Mouse (Mus musculus): ENCODE data around the gene Ints1. TPM values are rescaled to one million over a fixed set of nuclear protein-coding genes. Genes with fewer than 3 reads are reported as not detected.
A peak's percentile ranks its signal among the peaks of the same experiment; 100 is the strongest.

Gene Ints1
- polyA plus RNA-seq (2012), result 12.9 and 18.1 TPM in 2 replicates

DNA sequence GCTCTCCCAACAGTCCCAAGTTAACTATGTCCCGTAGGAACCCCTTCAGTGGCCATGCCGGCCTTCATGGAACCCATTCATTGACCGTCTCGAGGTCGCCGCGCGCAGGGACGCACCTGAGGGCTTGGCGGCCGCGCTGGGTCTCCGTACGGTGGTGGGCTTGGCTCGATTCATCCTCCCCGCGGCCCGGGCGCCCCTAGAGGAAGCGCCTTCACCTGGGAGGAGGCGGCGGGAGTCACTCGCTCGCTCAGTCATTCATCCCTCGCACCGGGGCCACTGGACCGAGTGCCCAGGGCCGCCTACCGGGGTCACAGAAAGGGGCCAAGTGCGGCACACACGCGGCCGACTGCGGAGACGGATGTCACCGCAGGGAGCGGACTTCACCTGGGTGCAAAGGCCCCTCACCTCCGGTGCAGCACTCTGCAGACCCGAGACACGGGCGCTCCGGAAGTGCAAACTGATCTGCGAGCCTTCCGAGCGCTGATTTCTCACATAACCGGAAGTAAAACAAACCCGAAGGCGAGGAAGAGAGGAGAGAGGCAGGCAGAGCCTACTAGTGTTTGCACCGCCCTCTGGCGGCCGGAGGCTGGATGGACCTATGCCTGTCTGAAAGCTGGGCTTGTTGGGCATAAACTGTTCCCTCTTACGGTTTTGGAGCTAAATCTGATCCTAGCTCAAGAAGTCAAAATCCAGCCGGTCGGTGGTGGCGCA, at the start of gene Ints1:
Ints1 (minus strand) TSS at position 459 of the 711 bp plus-strand sequence.
- Histone ChIP-seq H3K36me3 (ENCODE audit: control insufficient read depth) (peaks cover 40% of the 10 kb centered on the region), H3K4me3 (replicated peaks) (peak within 1 kb of the TSS; percentile 97), H3K27me3 (ENCODE audit: control insufficient read depth) (no peaks in the 10 kb centered on the region), H3K9me3 (ENCODE audit: control insufficient read depth, low read length) (no peaks in the 10 kb centered on the region), H3K4me1 (ENCODE audit: control insufficient read depth) (peaks cover 38% of the 10 kb centered on the region)
- TF ChIP-seq TAL1 (IDR thresholded peaks at IDR 0.05; ENCODE audit: low read length), result no peak
- TF ChIP-seq GATA1 (IDR thresholded peaks at IDR 0.05; ENCODE audit: low read length), result no peak

DNA sequence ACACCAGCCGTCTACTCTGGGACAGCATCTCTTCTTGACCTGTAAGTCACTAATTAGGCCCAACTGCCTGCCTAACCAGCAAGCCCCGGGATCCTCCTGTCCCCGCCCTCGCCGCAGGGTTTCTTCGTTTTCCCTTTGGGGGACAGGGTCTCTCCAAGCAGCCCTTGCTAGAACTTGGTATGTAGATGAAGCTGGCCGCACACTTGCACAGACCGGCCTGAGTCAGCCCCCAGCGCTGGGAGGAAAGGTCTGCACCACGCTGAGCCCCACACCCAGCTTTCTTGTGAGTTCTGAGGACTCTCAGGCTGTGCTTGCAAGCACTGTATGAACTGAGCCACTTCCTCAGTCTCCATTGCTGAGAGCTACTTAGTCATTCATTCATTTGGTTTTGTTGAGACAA, 49.1 kb upstream of the Ints1 start:
- Histone ChIP-seq H3K4me3 (replicated peaks) (no peak overlapping the region), H3K4me1 (ENCODE audit: control insufficient read depth) (peaks cover 66% of the 10 kb centered on the region), H3K9me3 (ENCODE audit: control insufficient read depth, low read length) (no peaks in the 10 kb centered on the region), H3K27me3 (ENCODE audit: control insufficient read depth) (no peaks in the 10 kb centered on the region), H3K36me3 (ENCODE audit: control insufficient read depth) (peaks cover 58% of the 10 kb centered on the region)
- TF ChIP-seq GATA1 (IDR thresholded peaks at IDR 0.05; ENCODE audit: low read length) (no peak), TAL1 (IDR thresholded peaks at IDR 0.05; ENCODE audit: low read length) (no peak)

- Histone ChIP-seq H3K4me1 (ENCODE audit: control insufficient read depth) (peaks cover 89% of the 10 kb centered on the region), H3K27me3 (ENCODE audit: control insufficient read depth) (no peaks in the 10 kb centered on the region), H3K9me3 (ENCODE audit: control insufficient read depth, low read length) (no peaks in the 10 kb centered on the region), H3K36me3 (ENCODE audit: control insufficient read depth) (peaks cover 74% of the 10 kb centered on the region), H3K4me3 (replicated peaks) (no peak overlapping the region)
- TF ChIP-seq TAL1 (IDR thresholded peaks at IDR 0.05; ENCODE audit: low read length) (no peak), GATA1 (IDR thresholded peaks at IDR 0.05; ENCODE audit: low read length) (no peak)
These were observed 46.3 kb upstream of the Ints1 start for GRCm38 (mm10) chr5:139821466-139822459.

GRCm38 (mm10) chr5:139819538-139820181, 44.2 kb upstream of the Ints1 start, which contains the start of gene Tmem184a:
Gene Tmem184a (minus strand): TSS chr5:139819917.
- no peaks in the 10 kb centered on the region for H3K27me3 ChIP-seq (ENCODE audit: control insufficient read depth)
- peak within 1 kb of the TSS; percentile 46 for H3K4me3 ChIP-seq (replicated peaks)
- TF ChIP-seq GATA1 (IDR thresholded peaks at IDR 0.05; ENCODE audit: low read length) (no peak), TAL1 (IDR thresholded peaks at IDR 0.05; ENCODE audit: low read length) (no peak)
- H3K4me1 ChIP-seq (ENCODE audit: control insufficient read depth), result peaks cover 92% of the 10 kb centered on the region
- peaks cover 76% of the 10 kb centered on the region for H3K36me3 ChIP-seq (ENCODE audit: control insufficient read depth)
- H3K9me3 ChIP-seq (ENCODE audit: control insufficient read depth, low read length), result no peaks in the 10 kb centered on the region

- no peak for TF ChIP-seq GATA1 (IDR thresholded peaks at IDR 0.05; ENCODE audit: low read length)
- no peak for TF ChIP-seq TAL1 (IDR thresholded peaks at IDR 0.05; ENCODE audit: low read length)
- no peaks in the 10 kb centered on the region for H3K27me3 ChIP-seq (ENCODE audit: control insufficient read depth)
- H3K4me3 ChIP-seq (replicated peaks), result peak overlapping the region; percentile 46
- H3K4me1 ChIP-seq (ENCODE audit: control insufficient read depth), result peaks cover 95% of the 10 kb centered on the region
- peaks cover 70% of the 10 kb centered on the region for H3K36me3 ChIP-seq (ENCODE audit: control insufficient read depth)
- no peaks in the 10 kb centered on the region for H3K9me3 ChIP-seq (ENCODE audit: control insufficient read depth, low read length)
These were observed 43.3 kb upstream of the Ints1 start for GRCm38 (mm10) chr5:139818801-139819200.

DNA sequence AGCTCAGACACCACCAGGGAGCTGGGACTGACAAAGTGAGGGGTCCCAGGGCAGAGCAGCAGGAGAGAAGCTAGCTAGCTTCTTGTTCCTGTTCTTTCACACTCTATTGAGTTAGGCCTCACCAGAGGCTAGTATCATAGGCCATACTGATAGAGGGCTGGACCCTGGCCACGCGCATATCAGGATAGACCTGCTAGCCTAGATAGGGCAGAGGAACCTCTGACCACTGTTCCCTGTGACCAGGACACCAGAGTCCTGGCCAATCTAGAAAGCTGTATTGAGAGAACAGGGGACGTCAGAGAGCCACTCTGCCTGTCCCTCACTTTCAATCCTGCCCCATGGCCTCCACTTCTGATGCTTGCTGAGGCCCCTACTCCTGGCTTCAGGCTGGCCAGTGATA, 42.6 kb upstream of the Ints1 start:
- peaks cover 96% of the 10 kb centered on the region for H3K4me1 ChIP-seq (ENCODE audit: control insufficient read depth)
- no peaks in the 10 kb centered on the region for H3K27me3 ChIP-seq (ENCODE audit: control insufficient read depth)
- peaks cover 63% of the 10 kb centered on the region for H3K36me3 ChIP-seq (ENCODE audit: control insufficient read depth)
- TF ChIP-seq GATA1 (IDR thresholded peaks at IDR 0.05; ENCODE audit: low read length) (no peak; the same call in 1 of the 2 replicates), TAL1 (IDR thresholded peaks at IDR 0.05; ENCODE audit: low read length) (peak; percentile 32; the same call in 1 of the 3 replicates)
- H3K4me3 ChIP-seq (replicated peaks), result peak overlapping the region; percentile 46
- H3K9me3 ChIP-seq (ENCODE audit: control insufficient read depth, low read length), result no peaks in the 10 kb centered on the region

- Histone ChIP-seq H3K27me3 (ENCODE audit: control insufficient read depth) (no peaks in the 10 kb centered on the region), H3K36me3 (ENCODE audit: control insufficient read depth) (peaks cover 61% of the 10 kb centered on the region), H3K4me3 (replicated peaks) (no peak overlapping the region), H3K4me1 (ENCODE audit: control insufficient read depth) (peaks cover 96% of the 10 kb centered on the region), H3K9me3 (ENCODE audit: control insufficient read depth, low read length) (no peaks in the 10 kb centered on the region)
- no peak for TF ChIP-seq GATA1 (IDR thresholded peaks at IDR 0.05; ENCODE audit: low read length)
- no peak for TF ChIP-seq TAL1 (IDR thresholded peaks at IDR 0.05; ENCODE audit: low read length)
These were observed 41.8 kb upstream of the Ints1 start for GRCm38 (mm10) chr5:139817292-139817691.

GRCm38 (mm10) chr5:139816445-139816844, 41.0 kb upstream of the Ints1 start:
- no peak for TF ChIP-seq TAL1 (IDR thresholded peaks at IDR 0.05; ENCODE audit: low read length)
- no peak for TF ChIP-seq GATA1 (IDR thresholded peaks at IDR 0.05; ENCODE audit: low read length)
- Histone ChIP-seq H3K36me3 (ENCODE audit: control insufficient read depth) (peaks cover 61% of the 10 kb centered on the region), H3K27me3 (ENCODE audit: control insufficient read depth) (no peaks in the 10 kb centered on the region), H3K9me3 (ENCODE audit: control insufficient read depth, low read length) (no peaks in the 10 kb centered on the region), H3K4me3 (replicated peaks) (no peak overlapping the region), H3K4me1 (ENCODE audit: control insufficient read depth) (peaks cover 96% of the 10 kb centered on the region)

All from erythroblast, embryonic 14.5 days (primary cell).